ENCODE assay signal across 22 mouse cellular contexts in the genomic region with DNA sequence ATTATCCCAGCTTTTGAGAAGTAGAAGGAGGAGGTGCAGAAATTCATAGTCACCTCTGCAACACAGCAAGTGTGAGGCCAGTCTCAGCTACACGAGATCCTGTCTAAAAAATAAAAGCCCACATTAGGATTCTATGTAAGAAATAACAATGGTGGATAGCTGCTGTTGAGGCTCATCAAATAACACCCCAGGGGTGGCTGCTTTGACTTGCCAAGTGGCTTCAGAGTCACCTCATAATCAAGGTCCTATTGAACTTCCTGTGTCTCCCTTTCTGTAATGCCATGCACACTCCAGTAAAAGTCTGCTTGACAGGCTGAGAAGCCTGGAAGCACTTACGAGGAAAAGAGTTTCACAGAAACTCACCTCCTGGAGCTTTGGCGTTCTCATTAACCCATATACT.
DNase-seq lines count a peak whose midpoint lies in the region; ATAC-seq lines count a peak whose summit lies in the region.
"Had no signal": no experiment of that assay in that cellular context is flagged by ENCODE, and none has a peak within 500 bp of the region (broad histone marks: within the 10 kb centered on the region; RNA-seq: fewer than 3 reads in every experiment).

No protein-coding gene starts in this region.

- 67% methylated on average over 3 of the region's 3 CpGs for WGBS in kidney, embryonic 15.5 days
- 10% methylated on average over 3 of the region's 3 CpGs for WGBS in limb, embryonic 13.5 days

- ATAC-seq in kidney, embryonic 15.5 days (replicated peaks; ENCODE audit: low FRiP score): no peak
- peak; percentile 71 for ATAC-seq in limb, embryonic 13.5 days (ENCODE audit: low FRiP score, low read depth)
- ATAC-seq: forebrain, embryonic 14.5 days; intestine, embryonic 15.5 days; Patski had no signal

- H3K36me3 ChIP-seq in kidney, embryonic 15.5 days: no peaks in the 10 kb centered on the region
- H3K36me3 ChIP-seq in limb, embryonic 13.5 days: no peaks in the 10 kb centered on the region
- H3K36me3 ChIP-seq: embryonic facial prominence, embryonic 15.5 days; forebrain, embryonic 10.5 days; heart, embryonic 12.5 days; hindbrain, embryonic 10.5 days; intestine, embryonic 15.5 days had no signal

- H3K9ac ChIP-seq in kidney, embryonic 15.5 days: no peak overlapping the region
- no peak overlapping the region for H3K9ac ChIP-seq in limb, embryonic 13.5 days
- H3K9ac ChIP-seq: embryonic facial prominence, embryonic 15.5 days; heart, embryonic 12.5 days; hindbrain, embryonic 14.5 days; intestine, embryonic 15.5 days had no signal

- H3K4me3 ChIP-seq in kidney, embryonic 15.5 days (replicated peaks): no peak overlapping the region
- H3K4me3 ChIP-seq in limb, embryonic 13.5 days: no peak overlapping the region
- H3K4me3 ChIP-seq: embryonic facial prominence, embryonic 15.5 days; erythroblast, embryonic 14.5 days; forebrain, embryonic 10.5 days; heart, embryonic 12.5 days; hindbrain, embryonic 10.5 days; intestine, embryonic 15.5 days had no signal

- peak; percentile 6 for DNase-seq in kidney, adult 18-20 months
- DNase-seq in ES-CJ7 (ENCODE audit: low read depth, low spot score) (peak; percentile 94), WW6 (ENCODE audit: low read depth, low spot score) (peak; percentile 14), MN1 (ENCODE audit: low spot score) (no peak)
- DNase-seq in left cerebral cortex, adult 11 months (ENCODE audit: low spot score): no peak
- DNase-seq: adrenal gland, postnatal 14 days; cerebellum, adult 8-10 months; cerebellum, postnatal 14 days; embryo, embryonic 11 days; gastrocnemius, postnatal 14 days had no signal

- H3K27me3 ChIP-seq in kidney, embryonic 15.5 days: no peaks in the 10 kb centered on the region
- H3K27me3 ChIP-seq in limb, embryonic 13.5 days: no peaks in the 10 kb centered on the region
- H3K27me3 ChIP-seq: CH12.LX; embryonic facial prominence, embryonic 15.5 days; heart, embryonic 12.5 days; intestine, embryonic 15.5 days; Patski had no signal

- no peaks in the 10 kb centered on the region for H3K4me1 ChIP-seq in kidney, embryonic 15.5 days
- H3K4me1 ChIP-seq in limb, embryonic 13.5 days: no peaks in the 10 kb centered on the region
- H3K4me1 ChIP-seq: embryonic facial prominence, embryonic 15.5 days; heart, embryonic 12.5 days; hindbrain, embryonic 10.5 days; intestine, embryonic 15.5 days had no signal

- no peak overlapping the region for H3K4me2 ChIP-seq in kidney, embryonic 15.5 days
- H3K4me2 ChIP-seq in limb, embryonic 13.5 days (replicated peaks): no peak overlapping the region
- H3K4me2 ChIP-seq: embryonic facial prominence, embryonic 15.5 days; heart, embryonic 12.5 days; hindbrain, embryonic 14.5 days; intestine, embryonic 15.5 days had no signal

- H3K9me3 ChIP-seq in kidney, embryonic 15.5 days (replicated peaks): no peaks in the 10 kb centered on the region
- peaks cover 5% of the 10 kb centered on the region; the same call in 1 of the 2 replicates for H3K9me3 ChIP-seq in limb, embryonic 13.5 days
- H3K9me3 ChIP-seq: embryonic facial prominence, embryonic 15.5 days; forebrain, embryonic 10.5 days; hindbrain, embryonic 10.5 days; intestine, embryonic 15.5 days had no signal

- H3K27ac ChIP-seq in kidney, embryonic 15.5 days: no peak overlapping the region
- no peak overlapping the region for H3K27ac ChIP-seq in limb, embryonic 13.5 days
- H3K27ac ChIP-seq: embryonic facial prominence, embryonic 15.5 days; forebrain, embryonic 10.5 days; hindbrain, embryonic 10.5 days; hindbrain, embryonic 14.5 days; intestine, embryonic 15.5 days had no signal

Comparison
In these comparisons a context has a peak if more than half of its experiments do, and no peak if none do; other contexts are left out.
1. DNase-seq: peak in kidney, adult 18-20 months (single experiment), ES-CJ7 (single experiment) and WW6 (single experiment); none in left cerebral cortex, adult 11 months (single experiment) and MN1 (single experiment).